Mouse (Mus musculus) hindlimb bud, embryonic 11.5 days (tissue): ENCODE results near the gene Olfr170.
"Not testable (repeated sequence)": the region's sequence is repeated elsewhere in the genome, so short reads cannot be mapped to it uniquely, and the experiment has no call there.

Source experiments
- DNase-seq: peaks from one replicate; pipeline ENCODE4 v3.0.0-alpha.2; 2012; ENCODE audit warnings: low read depth, low spot score; ENCODE audit errors: extremely low spot score

Olfr170 gene

GRCm38 (mm10) chr16:19611782-19612181, at the start of gene Olfr170:
Gene Olfr170 (minus strand): TSS chr16:19611882.
- not testable (repeated sequence) for DNase-seq

- no peak for DNase-seq
Observed at GRCm38 (mm10) chr16:19629816-19630215, 18.1 kb upstream of the Olfr170 start, which contains the start of gene Olfr171. Gene Olfr171 (minus strand): TSS chr16:19629916.

- no peak for DNase-seq
Observed at GRCm38 (mm10) chr16:19603166-19603565, 8.5 kb downstream of the Olfr170 start.

- not testable (repeated sequence) for DNase-seq
Observed at GRCm38 (mm10) chr16:19571709-19572108, 40.0 kb downstream of the Olfr170 start, which contains the start of gene Olfr169. Gene Olfr169 (minus strand): TSS chr16:19571809.
